Mouse (Mus musculus) c-Kit-positive CD71-positive TER-119-positive erythroid progenitor cells, embryonic 14.5 days (primary cell): ENCODE data around the gene Ptprh.

Experiments
- DNase-seq: peaks from one replicate; pipeline ENCODE4 v3.0.0-alpha.2; 2013; ENCODE audit warnings: low spot score

The Ptprh gene

GRCm38 (mm10) chr7:4501558-4502397, 102.1 kb downstream of the Ptprh start, which contains the start of gene Ppp1r12c:
TSS of gene Ppp1r12c (minus strand) at chr7:4501680.
- DNase-seq: peak; percentile 89

GRCm38 (mm10) chr7:4500892-4501471, 102.9 kb downstream of the Ptprh start:
- no peak for DNase-seq

GRCm38 (mm10) chr7:4499034-4499433, 104.8 kb downstream of the Ptprh start:
- DNase-seq: no peak
